Mouse (Mus musculus) adrenal gland, adult 2 months (tissue): Measurements from ENCODE around the gene Ssh2. TPM values are rescaled to one million over a fixed set of nuclear protein-coding genes. Genes with fewer than 3 reads are reported as not detected.

Source experiments
- DNase-seq: peaks from one replicate; pipeline ENCODE4 v3.0.0; 2021
- polyA plus RNA-seq: library from polyadenylated mRNA; depleted of rRNA; stranded (reverse); fragments of >200 nt; gene quantifications from 2 replicates; pipeline ENCODE4 v1.2.3, GENCODE M21; 2012
- total RNA-seq, 2 experiments: library from RNA; stranded (reverse); gene quantifications; 2 replicates each; pipeline ENCODE4 v1.2.3; 2021

Ssh2 gene
- total and polyA plus RNA-seq, 3 experiments = 4.1 to 18.9 (median 18.3) TPM

- peak; percentile 97 for DNase-seq
Measured at GRCm38 (mm10) chr11:77492911-77493332, 276.8 kb downstream of the Ssh2 start.

DNA sequence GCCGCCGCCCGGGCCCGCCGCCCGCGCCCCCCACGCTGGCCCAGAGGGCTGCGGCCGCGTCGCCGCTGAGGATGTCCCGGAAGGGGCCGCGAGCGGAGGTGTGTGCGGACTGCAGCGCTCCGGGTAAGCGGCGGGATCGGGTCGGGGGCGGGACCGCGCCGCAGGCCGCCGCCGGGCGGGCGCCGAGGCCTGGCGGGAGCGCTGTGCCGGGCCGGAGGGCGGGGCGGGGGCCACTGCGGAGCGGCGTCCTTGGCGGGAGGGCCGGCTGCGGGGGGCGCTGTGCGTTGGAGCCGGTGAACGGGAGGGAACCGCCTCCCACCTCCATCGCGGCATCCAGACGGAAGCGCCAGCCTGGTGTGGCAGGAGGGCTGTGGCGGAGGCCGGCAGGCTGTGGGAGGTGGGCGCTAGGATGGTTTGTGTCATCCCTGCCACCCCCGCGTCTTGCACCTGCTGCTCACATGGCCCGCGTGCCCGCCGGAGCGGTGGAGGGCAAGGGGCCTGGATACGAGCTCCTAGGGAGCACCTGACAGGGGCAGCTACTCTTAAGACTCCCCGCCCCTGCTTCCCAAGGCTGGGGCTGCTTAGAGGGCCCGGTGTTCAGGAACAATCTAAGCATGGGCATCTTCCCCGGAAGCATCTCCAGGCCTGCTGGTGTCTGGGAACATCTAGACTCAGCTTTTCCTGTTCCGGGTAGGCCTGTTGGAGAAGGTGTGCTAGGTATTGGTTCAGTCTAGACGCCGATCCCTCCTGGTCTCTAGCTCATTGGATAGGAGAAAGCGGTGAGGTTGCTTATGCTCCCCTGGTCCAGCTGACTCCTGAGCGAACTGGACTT is 277.6 kb downstream of the Ssh2 start, which contains the start of gene Git1:
Git1 (plus strand) TSS at position 51 of the 832 bp plus-strand sequence.
- peak; percentile 74 for DNase-seq

DNA sequence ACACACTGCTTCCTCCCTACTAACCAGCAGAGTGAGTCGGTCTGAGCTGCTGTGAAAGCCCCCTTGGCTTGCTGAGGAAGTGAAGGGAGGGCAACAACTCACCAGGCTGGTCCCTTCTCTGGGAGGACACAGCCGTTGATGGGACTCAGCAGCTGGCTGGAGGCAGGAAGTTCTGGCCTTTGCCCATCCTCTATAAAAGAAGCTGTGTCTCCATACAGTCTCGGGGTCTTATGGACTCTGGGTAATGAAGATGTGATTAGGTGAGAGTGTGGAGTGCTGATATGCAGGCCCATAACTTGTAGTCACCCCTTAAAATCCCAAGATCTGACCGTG is 278.2 kb downstream of the Ssh2 start:
- no peak for DNase-seq

- DNase-seq = no peak
Measured at GRCm38 (mm10) chr11:77494782-77495181, 278.7 kb downstream of the Ssh2 start.

- DNase-seq = no peak
Measured at GRCm38 (mm10) chr11:77495507-77495906, 279.4 kb downstream of the Ssh2 start.

- DNase-seq = peak; percentile 79
Measured at GRCm38 (mm10) chr11:77497341-77497756, 281.3 kb downstream of the Ssh2 start.

GRCm38 (mm10) chr11:77497851-77498250 is 281.8 kb downstream of the Ssh2 start:
- DNase-seq = no peak

DNA sequence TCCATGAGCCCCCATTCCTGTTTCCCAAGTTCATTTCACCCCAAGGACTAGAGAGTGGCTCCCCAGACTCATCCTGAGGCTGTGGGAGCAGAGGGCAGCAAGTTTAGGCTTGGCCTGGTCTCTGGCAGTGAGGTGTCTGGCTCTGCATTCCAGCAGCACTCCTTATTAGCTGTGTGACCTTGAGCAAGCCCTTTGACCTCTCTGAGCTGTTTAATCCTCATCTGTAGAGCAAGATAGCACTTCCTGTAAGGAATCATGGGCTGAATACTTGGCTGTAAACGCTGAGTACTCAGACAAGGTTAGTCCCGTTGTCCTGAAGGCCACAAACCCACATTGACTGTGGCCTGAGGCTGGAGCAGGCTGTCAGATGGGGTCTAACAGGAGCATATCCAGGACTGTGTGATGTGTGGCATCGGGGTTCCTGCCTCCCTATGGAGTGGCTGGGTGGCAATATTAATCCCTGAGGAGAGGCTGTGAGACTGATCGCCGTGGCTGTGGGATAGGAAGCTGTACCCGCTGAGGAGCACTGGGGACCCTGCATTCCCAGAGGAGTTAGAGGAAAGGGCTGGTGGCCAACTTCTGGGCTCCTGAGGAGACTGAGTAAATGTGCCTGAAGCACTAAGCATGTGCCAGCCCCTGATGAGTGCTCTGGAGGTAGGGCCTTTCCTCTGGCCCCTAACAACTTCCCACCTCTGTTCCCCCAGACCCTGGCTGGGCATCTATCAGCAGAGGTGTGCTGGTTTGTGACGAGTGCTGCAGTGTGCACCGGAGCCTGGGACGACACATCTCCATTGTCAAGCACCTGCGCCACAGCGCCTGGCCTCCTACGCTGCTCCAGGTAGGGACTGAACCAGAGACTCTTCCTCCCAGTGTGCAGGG is 282.4 kb downstream of the Ssh2 start:
- no peak for DNase-seq

- DNase-seq = no peak
Measured at GRCm38 (mm10) chr11:77499354-77499753, 283.3 kb downstream of the Ssh2 start.

DNA sequence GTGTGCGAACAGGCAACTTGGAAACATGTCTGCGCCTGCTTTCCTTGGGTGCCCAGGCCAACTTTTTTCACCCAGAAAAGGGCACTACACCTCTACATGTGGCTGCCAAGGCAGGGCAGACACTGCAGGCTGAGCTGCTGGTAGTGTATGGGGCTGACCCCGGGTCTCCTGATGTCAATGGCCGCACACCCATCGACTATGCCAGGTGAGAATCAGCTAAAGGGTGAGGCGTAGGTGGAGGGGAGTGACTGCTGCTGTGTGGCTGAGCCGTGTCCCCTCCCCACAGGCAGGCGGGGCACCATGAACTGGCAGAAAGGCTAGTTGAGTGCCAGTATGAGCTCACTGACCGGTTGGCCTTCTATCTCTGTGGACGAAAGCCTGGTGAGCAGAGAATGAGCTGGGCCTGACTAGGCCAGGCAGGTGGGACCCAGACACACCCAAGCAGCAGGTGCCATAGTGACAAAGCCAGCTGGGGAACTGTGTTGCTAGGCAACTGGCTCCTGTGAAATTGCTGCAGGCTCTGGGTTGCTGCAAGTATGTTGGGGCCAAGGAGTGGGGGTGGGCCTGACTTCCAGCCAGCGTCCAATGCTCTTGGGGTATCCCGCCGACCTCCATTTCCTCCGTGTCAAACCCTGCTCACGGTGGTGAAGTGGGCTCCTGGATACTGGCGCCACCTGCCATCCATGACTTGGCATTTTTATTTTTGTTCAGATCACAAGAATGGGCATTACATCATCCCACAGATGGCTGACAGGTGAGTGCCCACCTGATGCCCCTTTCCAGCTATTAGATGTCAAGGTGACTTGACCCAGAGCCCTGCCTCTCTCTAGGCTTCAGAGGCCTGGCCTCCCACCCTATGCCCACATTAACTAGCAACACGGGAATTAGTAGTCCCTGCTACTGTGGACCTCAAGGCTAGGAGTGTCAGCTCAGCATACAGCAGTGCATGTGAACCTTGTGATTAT is 284.6 kb downstream of the Ssh2 start:
- no peak for DNase-seq

GRCm38 (mm10) chr11:77501392-77501791 is 285.3 kb downstream of the Ssh2 start:
- peak; percentile 76 for DNase-seq

- DNase-seq = no peak
Measured at GRCm38 (mm10) chr11:77501971-77502370, 285.9 kb downstream of the Ssh2 start.

GRCm38 (mm10) chr11:77502481-77502880 is 286.4 kb downstream of the Ssh2 start:
- no peak for DNase-seq

DNA sequence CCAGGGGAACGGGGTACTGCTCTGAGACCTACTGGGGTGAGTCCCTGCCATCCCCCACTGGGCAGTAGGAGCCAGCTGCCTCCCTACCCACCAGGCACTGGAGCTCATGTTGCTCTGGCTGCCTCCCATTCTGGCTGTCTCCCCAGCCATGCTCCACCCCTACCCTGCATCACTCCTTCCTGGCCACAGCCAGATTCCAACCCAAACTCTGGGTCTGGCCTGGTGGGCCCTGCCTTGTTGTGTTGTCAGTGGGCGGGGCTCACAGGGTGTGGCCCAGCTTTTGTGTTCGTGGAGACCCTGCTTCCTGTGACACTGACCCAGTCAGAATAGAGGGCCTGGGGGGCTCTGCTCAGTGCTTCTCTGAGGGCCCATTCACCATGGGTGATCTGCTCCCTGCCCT is 287.4 kb downstream of the Ssh2 start:
- no peak for DNase-seq

- no peak for DNase-seq
Measured at GRCm38 (mm10) chr11:77504377-77504776, 288.3 kb downstream of the Ssh2 start.

- no peak for DNase-seq
Measured at GRCm38 (mm10) chr11:77505291-77505980, 289.3 kb downstream of the Ssh2 start.

DNA sequence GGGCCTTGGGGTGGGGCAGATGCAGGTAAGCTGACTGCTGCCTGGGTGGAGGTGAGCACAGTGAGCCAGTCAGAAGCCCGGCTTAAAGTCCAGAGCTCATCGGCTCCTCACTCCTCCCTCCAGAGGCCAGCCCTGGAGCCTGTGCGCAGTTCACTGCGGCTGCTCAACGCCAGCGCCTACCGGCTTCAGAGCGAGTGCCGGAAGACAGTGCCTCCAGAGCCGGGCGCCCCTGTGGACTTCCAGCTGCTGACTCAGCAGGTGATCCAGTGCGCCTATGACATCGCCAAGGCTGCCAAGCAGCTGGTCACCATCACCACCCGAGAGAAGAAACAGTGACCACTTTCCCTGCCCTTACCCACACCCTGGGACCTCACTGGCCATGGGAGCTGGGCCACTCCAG is 290.2 kb downstream of the Ssh2 start:
- DNase-seq = no peak

GRCm38 (mm10) chr11:77506941-77507340 is 290.9 kb downstream of the Ssh2 start:
- DNase-seq = no peak

DNA sequence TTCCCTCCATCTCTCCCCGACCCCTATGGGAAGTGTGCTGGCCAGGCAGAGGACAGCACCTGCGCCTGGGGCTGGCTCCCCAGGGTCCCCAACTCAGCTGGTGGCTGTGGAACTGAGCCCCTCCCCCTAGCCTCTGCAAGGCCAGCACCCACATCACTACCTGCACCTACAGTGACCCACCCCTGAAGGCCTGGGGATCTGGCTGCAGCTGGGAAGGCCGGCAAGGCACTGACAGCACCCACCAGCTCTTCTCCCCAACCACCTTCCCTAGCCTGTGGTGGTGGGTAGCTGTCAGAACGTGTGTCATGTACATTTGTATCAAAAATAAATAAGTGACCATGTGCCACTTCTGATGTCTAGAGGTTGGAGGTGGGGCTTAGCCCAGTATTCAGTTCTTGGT is 291.3 kb downstream of the Ssh2 start:
- no peak for DNase-seq

DNA sequence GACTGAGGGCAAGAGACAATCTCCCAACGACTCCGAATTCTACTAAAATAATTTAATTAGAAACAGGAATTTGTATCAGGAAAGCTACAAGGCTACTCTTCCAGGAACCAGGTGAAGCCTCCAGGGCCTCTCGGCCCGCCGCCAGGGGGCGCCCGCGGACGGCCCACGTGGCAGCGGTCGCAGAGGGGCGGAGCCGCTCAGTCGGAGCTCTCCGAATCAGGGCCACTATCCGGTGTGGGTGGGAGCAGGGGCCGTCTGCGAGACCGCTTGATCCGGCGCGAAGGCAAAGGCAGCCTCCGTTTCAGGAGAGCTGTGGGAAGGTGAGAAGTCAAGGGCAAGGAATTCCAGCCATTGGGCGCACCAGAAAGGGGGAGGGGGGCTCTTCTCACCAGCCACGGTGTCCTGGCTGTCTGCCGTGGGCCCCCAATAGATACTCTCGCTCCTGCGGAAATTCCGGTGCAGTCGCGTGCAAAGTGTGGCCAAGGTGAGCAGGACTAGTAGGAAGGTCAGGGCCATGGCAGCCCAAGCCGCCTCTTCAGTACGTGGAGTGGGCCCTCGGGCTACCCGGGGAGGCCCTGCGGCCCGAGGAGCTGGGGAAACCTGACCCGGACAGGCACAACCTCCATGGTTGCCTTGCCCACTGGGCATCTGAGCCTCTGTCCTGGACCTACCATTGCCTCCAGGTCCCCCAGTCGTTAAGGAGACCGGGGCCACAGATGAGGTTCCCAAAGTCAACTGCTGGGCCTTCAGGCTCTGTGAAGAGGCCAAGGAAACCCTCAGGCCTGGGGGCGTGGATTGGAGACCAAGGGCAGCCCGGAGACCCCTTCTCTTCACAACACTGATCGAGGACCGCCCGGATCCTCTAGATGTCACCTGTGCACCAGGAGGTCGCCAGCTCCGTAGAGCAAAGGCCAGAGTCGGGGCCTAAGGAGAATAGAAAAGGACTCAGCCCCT is 292.3 kb downstream of the Ssh2 start:
- DNase-seq = peak; percentile 89
